Mouse (Mus musculus) left cerebral cortex, postnatal 10 days (tissue): ENCODE data around the gene Cblc. TPM values are rescaled to one million over a fixed set of nuclear protein-coding genes. Genes with fewer than 3 reads are reported as not detected.
"Not testable (repeated sequence)": the region's sequence is repeated elsewhere in the genome, so short reads cannot be mapped to it uniquely, and the experiment has no call there.

Source experiments
- DNase-seq, 2 experiments: peaks; one replicate each; pipeline ENCODE4 v3.0.0; 2021 to 2022; ENCODE audit warnings: low spot score in 2 of 2, mixed read lengths in 1 of 2; ENCODE audit errors: extremely low spot score in 1 of 2
- intact Hi-C: fragments of 180-260 bp; cut with DNase I; formaldehyde crosslinking; loops from one replicate; pipeline ENCODE4 v1.15.1; 2025
- total RNA-seq, 2 experiments: library from RNA; stranded (reverse); gene quantifications; 2 replicates each; pipeline ENCODE4 v1.2.3; 2021

Cblc gene
- total RNA-seq, 2 experiments from 2014 or later = not detected

DNA sequence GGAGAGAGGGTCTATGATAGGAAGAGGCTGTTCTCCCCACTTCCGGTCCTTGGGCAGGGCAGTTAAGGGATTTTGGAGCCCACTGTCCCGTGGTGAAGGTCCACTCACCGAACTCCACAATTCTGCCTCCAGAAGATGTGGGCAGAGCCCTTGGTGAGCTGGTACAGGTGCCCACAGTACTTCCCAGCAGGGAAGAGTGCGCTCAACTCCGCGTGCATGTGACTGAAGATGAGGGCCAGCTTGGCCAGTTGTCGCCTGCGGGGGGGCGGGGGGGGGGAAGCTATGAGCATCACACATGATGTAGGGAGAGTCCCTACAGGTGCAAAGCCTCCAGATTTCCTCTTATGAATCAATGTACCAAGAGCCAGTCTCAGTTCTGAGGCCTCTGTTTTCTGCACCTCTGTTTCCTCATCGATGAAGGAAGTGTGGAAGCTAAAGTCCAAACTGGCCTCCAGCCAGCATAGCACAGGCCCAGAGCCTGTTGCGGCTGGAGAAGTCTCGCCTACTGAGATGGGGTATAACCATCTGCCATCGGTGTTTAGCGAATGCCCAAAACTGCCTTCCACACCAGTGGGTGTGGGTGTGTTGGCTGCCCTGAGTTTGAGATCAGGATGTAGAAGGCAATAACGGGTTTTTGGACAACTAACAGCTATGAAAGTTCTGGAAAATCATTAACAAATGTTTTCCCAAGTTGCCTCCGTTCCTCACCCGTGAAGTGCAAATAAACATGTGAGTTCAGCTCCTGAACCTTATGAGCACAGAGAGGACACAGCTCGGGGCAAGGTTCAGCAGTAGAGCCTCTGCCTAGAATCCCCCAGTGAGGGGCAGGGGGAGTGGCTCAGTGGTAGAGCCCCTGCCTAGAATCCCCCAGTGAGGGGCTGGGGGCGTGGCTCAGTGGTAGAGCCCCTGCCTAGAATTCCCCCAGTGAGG lies 3.6 kb downstream of the Cblc start:
- DNase-seq = no peak
- intact Hi-C loops = no loop called here

DNA sequence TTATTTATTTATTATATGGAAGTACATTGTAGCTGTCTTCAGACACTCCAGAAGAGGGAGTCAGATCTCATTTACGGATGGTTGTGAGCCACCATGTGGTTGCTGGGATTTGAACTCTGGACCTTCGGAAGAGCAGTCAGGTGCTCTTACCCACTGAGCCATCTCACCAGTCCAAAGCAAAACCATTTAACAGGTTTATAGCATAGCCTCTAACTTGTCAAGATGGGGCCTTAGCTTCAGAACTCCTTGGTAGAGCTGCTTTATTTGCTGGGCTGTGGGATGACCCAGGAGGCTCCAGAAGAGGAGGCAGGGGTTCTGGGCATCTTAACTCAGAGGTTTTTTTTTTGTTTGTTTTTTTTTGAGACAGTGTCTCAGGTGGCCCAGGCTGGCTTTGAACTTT lies 5.1 kb downstream of the Cblc start:
- intact Hi-C loops = loop anchor here (2.0 kb wide), 1 partner anchor 41 kb away; the partner anchor contains the start of gene Nectin2
- not testable (repeated sequence) for DNase-seq

DNA sequence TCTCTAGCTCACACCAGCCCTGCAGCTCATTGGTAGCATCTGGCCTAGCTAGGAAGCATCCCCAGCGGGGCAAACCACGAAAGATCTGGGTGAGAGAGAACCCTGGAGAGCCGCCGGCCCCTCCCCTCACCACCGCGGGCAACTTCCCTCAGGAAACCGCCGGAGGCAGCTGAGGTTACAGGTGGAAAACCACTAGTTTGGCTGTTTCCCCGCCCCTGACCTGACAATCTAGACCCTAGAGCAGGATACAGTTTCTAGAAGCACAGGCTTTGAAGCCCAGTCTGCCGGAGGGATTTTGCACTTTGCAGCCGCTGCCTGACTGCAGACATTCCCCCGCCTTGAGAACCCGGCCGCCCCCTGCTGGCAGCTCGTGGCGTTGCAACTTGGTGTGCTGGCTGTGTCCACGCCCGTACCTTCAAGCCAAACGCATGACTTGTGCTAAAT lies 6.7 kb downstream of the Cblc start:
- peak; percentile 64 to 92 for DNase-seq
- intact Hi-C loops = loop anchor here (2.0 kb wide), 1 partner anchor 39 kb away; the partner anchor contains the start of gene Nectin2

DNA sequence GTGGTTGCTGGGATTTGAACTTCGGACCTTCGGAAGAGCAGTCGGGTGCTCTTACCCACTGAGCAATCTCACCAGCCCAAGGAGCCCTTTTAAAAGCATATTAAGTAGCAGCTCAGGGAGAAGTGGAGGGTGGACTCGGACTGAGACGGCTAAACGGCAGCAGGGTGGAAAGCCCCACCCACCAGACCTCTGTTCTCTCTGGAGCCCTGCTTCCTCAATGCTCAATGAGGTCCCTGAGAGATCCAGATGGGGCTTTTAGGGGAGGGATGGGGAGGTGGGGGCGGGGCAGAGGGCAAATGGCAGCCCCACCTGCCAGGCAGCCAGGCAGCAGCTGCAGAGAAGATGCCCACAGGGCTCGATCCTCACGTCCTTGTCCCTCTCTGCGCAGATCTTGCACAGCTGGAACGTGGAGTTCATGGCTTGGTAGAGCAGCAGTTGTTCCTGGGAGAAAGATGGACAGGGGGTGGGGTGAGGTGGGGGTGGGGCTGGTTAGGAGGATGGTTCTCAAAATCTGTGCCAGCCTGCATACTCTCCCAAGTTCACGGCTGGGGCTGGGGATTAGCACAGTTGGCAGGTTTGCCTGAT lies 10.6 kb downstream of the Cblc start:
- intact Hi-C loops = no loop called here
- no peak for DNase-seq

DNA sequence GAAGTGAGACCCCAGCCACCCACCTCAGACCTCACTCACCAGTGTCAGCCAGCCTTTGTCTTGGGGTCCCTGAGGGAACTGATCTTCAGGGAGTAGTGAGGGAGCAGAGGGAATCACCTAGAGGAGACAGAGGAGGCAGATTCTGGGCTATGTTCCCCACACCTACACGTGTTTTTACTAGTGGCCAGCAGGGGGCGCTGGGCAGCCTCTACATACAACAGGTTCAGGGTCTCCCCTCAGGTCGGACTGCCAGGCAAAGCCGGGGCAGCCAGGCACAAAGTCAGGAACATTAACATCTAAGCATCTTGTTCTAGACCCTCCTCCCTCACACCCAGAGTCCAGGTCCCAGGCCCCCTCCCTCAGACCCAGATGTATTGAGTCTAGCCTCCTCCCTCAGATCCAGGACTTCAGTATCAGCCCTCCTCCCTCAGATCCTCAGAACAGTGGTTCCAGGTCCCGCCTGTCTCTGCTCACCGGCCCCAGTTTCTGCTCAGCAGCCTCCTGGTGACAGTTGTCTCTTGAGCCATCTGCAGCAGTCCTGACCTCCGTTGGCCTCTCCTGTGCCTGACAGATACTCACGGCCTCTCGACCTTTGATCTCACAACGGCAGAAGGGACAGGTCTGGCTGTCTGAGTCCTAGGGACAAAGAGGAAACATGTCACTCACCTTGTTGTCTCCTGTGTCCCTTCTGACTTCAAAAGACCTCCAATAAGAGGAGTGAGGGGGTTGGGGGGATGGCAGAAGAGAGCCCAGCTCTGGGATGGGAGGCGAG lies 11.7 kb downstream of the Cblc start:
- no peak for DNase-seq
- intact Hi-C loops = loop anchor here (5.0 kb wide), 1 partner anchor 47 kb away; no protein-coding TSS in a partner anchor

DNA sequence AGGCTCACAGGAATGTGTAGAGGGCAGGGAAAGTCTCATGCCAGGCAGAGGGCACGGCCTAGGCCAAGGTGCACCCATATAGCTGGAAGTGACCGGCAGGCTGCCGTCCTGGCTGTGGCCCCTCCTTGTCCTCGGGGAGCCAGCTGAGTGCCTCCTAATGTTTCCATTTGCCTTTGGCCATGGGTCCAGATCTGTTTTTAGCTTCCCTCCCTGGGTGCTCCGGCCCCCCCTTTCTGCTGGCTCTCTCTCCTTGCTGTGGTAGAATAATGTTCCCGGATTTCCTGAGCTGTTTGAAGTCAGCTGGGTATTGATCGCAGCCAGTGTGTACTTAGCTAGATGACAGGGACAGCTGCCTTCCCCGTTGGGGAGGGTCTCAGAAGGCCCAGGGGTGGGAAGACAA lies 13.0 kb downstream of the Cblc start:
- no peak for DNase-seq
- intact Hi-C loops = loop anchor here (5.0 kb wide), 1 partner anchor 49 kb away; no protein-coding TSS in a partner anchor

DNA sequence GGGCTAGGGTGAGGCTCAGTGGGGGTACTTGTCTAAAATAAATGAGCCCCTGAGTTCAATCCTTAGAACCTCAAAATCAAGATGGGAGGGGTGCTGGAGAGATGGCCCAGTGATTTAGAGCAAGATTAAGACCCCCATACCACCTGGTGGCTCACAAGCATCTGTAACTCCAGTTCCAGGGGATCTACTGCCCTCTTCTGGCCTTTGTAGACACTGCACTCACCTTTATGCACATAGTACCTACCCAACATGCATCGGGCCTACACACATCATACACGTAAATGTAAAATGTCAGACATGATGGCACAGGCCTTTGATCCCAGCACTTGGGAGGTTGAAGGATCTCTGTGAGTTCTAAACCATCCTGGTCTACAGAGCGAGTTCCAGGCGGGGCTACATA lies 14.0 kb downstream of the Cblc start:
- intact Hi-C loops = loop anchor here (5.0 kb wide), 1 partner anchor 50 kb away; no protein-coding TSS in a partner anchor
- DNase-seq = no peak

DNA sequence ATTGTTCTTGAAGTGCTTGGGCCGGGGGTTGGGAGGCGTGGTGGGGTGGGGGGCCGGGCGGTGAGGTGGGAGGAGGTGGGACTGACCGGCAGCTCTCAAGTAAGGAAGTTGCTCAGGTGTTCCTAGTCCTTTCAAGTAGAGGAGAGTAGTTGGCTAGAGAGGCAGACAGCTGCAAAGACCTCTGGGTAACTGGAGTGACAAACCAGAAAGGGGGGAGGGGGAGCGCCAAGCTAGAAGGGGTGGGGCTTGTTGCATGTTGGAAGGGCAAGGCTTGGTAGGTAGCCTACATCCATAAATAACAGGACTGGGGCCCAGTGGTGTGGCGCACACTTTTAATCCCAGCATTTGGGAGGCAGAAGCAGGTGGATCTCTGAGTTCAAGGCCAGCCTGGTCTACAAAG lies 14.9 kb downstream of the Cblc start:
- intact Hi-C loops = loop anchor here (5.0 kb wide), 1 partner anchor 51 kb away; no protein-coding TSS in a partner anchor

DNA sequence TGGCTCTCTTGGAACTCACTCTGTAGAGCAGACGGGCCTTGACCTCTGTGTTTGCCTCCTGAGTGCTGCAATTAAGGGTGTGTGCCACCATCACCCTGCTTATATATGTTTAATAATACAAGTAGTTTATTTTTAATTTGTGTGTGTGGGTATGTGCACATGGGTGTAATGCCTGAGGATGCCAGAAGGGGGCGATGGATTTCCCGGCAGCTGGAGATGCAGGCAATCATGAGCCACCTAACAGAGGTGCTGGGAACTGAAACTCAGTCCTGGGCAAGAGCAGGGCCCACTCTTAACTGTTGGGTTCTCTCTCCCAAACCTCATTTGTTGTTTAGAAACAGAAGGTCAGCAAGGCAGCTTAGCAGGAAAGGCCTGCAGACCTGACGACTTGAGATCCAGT lies 16.7 kb downstream of the Cblc start:
- DNase-seq = no peak
- intact Hi-C loops = loop anchor here (5.0 kb wide), 1 partner anchor 52 kb away; no protein-coding TSS in a partner anchor

More for the DNA sequence above, 14.9 kb downstream of the Cblc start:
- DNase-seq = no peak

DNA sequence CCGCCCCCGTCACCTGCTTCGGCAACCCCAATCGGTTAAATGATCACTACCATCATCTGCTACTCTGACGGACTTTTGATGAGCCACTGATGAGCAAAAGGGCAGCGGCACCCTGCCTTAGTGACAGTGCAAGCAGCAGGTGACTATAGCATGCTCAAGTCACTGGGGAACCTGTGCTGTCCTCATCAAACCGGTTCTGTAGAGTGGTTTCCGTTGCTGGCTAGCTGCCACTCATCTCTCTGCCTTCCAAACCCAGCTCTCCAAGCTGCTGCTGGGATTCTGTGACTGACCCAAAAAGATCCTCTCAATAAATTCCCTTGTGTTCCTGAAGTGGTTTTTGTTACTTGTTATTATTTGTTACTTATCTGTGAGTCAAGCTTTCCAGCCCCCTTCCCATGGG lies 18.0 kb downstream of the Cblc start:
- DNase-seq = no peak
- intact Hi-C loops = no loop called here

DNA sequence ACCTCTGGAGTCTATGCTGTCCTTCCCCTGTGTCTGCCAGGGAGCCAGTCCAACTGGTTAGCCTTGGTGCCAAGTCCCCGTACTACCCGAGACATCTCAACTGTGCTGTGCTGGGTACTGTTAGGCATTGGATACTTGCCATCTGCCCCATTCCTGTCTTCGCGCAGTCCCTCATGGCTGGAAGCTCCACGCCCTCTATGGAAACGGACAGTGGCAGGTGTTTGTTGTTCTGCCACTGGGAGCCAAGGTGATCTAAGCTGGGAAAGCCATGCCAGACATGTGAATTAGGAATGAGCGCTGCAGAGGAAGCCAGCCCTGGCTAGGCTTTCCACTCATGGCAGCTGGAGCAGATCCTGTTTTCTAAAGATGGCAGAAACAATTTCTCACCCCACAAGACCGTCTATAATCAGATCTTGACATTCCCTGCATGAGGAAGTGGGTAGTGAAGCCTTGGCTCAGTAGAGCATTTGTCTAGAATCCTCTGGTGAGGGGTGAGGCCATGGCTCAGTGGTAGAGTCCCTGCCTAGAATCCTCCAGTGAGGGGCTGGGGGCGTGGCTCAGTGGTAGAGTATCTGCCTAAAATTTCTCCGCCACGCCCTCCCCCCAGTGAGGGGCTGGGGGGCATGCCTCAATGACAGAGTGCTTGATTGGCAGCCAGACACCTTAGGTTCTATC lies 19.4 kb downstream of the Cblc start:
- no peak for DNase-seq
- intact Hi-C loops = no loop called here

DNA sequence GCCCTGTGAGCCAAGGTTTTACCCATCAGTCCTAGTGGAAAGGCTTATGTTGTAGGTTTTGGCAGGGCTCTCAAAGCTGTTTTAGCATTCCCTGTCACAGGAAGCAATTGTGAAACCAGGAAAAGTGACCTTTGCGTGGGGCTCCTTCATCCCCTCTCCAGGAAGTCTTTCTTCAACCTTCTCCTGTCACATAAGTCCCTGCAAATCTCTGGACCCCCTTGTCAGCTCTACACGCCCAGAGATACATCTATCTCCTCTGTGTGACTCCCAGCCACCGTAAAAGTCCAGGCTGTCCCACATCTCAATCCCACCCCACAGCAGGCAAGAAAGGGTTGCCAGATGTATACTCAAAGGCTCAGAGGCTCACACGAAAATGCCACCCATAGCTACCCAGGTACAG lies 24.9 kb downstream of the Cblc start:
- intact Hi-C loops = no loop called here
- no peak for DNase-seq

DNA sequence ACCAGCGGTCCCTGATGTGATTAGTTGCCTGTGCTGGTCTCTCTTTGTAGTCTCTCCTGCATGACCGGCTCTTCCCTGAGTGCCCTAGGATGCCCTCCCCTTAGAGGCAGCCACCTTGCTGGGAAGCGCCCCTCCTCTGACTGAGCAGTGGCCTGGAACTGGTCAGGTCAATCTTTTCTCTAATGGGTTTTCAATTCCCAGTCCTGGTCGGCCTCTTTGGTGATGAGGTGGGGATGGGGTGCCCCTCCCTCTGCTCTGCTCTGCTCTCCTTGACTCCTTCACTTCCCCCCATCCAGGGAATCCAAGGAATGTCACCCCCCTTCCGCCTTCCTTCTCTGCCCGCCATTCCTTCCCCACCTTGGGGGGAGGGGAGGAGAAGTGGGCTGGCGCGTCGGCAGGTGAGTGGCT lies 25.6 kb downstream of the Cblc start, which contains the start of gene Bcam:
Gene Bcam (minus strand): TSS at position 33 of the 408 bp plus-strand sequence.
- DNase-seq = peak in 1 of 2 experiments; percentile 36
- intact Hi-C loops = no loop called here

DNA sequence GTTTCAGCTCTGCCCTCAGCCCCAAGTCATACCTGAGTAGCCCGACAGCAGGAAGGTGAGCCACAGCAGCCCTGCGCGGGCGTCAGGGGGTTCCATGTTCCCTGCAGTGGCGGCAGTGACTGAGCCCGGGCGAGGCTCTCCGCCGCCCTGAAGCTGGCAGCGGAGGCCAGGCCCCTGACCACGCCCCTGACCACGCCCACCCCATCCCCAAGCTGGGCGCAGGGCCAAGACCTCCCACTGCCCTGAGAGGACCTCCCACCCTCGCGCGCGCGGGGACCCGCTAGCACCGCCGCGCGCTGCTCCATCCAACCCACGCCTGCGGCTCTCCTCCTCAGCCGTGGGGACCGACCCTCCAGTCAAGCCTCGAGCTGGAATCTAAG lies 26.2 kb downstream of the Cblc start:
- peak in 1 of 2 experiments; percentile 85 for DNase-seq
- intact Hi-C loops = no loop called here

DNA sequence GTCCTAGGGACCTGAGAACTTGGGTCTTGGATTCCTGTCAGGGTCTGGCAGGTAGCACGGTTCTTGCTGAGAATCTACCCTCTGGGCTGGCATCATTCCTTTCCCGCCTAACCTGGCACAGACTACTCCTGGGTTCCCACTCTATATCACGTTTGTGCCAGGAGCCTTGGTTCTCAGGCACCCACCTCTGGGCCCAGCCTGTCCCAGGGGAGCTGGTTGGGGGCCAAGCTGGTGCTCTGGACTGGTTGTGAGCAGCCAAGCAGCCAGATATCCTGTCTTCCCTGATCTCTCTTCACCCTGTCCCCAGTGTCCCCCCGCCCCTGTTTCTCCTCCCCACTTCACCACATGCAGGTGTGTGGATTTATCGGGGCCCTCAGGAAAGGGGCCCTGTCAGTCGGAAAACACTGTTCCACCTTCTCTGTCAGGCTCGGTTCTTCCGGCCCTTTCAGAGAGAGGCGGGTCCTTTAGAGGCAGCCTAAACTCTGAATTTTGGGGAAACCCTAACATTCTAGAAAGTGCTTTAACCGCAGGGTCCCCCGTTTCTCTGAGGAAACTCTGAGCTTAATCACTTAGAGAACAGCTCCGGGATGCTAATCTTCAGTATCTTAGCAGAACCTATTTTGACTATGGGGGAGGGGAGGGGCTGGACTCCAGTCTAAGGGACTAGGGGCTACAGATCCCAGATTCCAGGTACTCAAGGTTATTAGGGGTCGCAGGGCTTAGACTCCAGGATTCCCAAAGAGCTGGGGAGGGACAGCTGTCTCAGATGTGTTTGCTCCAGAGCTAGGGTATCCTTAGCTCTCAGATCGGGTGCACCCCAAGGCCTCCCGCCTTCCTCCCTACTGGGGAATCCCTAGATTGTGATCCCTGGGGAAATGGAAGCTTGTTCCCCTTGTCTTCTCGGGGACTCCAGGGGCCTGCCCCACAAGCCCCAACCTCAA lies 26.9 kb downstream of the Cblc start:
- intact Hi-C loops = no loop called here
- no peak for DNase-seq

DNA sequence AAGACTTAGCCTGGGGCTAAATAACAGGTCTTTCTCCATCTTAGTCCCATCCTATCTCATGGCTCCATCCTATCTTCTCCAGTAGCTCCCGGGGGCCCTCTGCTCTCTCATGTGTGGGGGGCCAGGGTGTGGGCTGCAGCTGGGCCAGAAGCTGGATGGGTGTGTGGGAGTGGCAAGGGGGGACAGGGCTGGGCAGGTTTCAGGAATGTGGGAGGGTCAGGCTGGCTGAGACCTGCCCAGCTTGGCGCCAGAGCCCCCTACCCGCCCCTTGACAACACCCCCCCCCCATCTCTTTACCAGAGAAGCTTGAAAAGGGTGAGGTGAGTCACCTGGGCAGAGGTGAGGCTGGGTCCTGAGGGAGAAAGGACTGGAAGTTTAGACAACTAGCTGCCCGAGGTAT lies 27.6 kb downstream of the Cblc start:
- intact Hi-C loops = no loop called here
- DNase-seq = no peak

DNA sequence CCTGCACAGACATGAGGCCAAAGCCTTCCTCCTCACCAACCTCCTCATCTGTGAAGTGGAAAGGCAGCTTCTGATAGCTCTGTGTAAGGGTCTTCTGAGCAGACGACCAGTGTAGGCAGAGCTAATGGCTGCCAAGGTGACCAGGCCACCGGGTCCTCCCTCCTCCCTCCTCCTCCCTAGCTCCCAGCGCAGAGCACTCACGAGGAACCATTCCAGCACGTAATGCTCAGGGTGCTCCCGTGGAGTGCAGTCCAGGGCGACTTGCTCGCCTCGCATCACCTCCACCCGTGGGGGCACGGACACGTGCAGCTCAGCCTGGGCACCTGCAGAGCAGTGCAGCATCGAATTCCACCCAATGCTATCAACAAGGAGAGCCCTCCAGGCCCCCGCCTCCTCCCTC lies 28.4 kb downstream of the Cblc start:
- DNase-seq = no peak
- intact Hi-C loops = no loop called here
